Mouse (Mus musculus): Measurements from ENCODE around the gene Mul1. TPM values are rescaled to one million over a fixed set of nuclear protein-coding genes. Genes with fewer than 3 reads are reported as not detected.
A peak's percentile ranks its signal among the peaks of the same experiment; 100 is the strongest.

Mul1 gene
- polyA plus RNA-seq, 1 experiment from 2014 or later: 15.3 TPM

- H3K4me3 ChIP-seq (ENCODE audit: low read depth, low read length): no peak overlapping the region
- no peaks in the 10 kb centered on the region for H3K9me3 ChIP-seq (ENCODE audit: control insufficient read depth, low read length)
- no peak overlapping the region for H3K27ac ChIP-seq (ENCODE audit: low read depth, low read length)
- ATAC-seq (ENCODE audit: low read depth): no peak
- no peaks in the 10 kb centered on the region for H3K27me3 ChIP-seq (ENCODE audit: control insufficient read depth, insufficient read depth, low read length)
- H3K4me2 ChIP-seq (ENCODE audit: low read depth, low read length): no peak overlapping the region
- 42% methylated on average over 3 of the region's 3 CpGs for WGBS
- no peak overlapping the region for H3K9ac ChIP-seq (replicated peaks; ENCODE audit: low read depth, low read length)
- no peaks in the 10 kb centered on the region for H3K36me3 ChIP-seq (ENCODE audit: control insufficient read depth, insufficient read depth, low read length)
- no peaks in the 10 kb centered on the region for H3K4me1 ChIP-seq (ENCODE audit: control insufficient read depth, insufficient read depth, low read length)
Observed at GRCm38 (mm10) chr4:138429778-138430177, 4.7 kb upstream of the Mul1 start.

- Histone ChIP-seq H3K9me3 (ENCODE audit: control insufficient read depth, low read length) (no peaks in the 10 kb centered on the region), H3K4me1 (ENCODE audit: control insufficient read depth, insufficient read depth, low read length) (peaks cover 10% of the 10 kb centered on the region), H3K9ac (replicated peaks; ENCODE audit: low read depth, low read length) (no peak overlapping the region), H3K27ac (ENCODE audit: low read depth, low read length) (no peak overlapping the region), H3K4me3 (ENCODE audit: low read depth, low read length) (no peak overlapping the region), H3K36me3 (ENCODE audit: control insufficient read depth, insufficient read depth, low read length) (no peaks in the 10 kb centered on the region), H3K27me3 (ENCODE audit: control insufficient read depth, insufficient read depth, low read length) (no peaks in the 10 kb centered on the region), H3K4me2 (ENCODE audit: low read depth, low read length) (no peak overlapping the region)
- 52% methylated on average over 8 of the region's 8 CpGs for WGBS
- ATAC-seq (ENCODE audit: low read depth): no peak
Observed at GRCm38 (mm10) chr4:138431340-138431739, 3.1 kb upstream of the Mul1 start.

- H3K9ac ChIP-seq (replicated peaks; ENCODE audit: low read depth, low read length): no peak overlapping the region
- 68% methylated on average over 3 of the region's 3 CpGs for WGBS
- ATAC-seq (ENCODE audit: low read depth): no peak
- no peak overlapping the region for H3K4me2 ChIP-seq (ENCODE audit: low read depth, low read length)
- H3K27ac ChIP-seq (ENCODE audit: low read depth, low read length): no peak overlapping the region
- no peak overlapping the region for H3K4me3 ChIP-seq (ENCODE audit: low read depth, low read length)
- peaks cover 38% of the 10 kb centered on the region for H3K36me3 ChIP-seq (ENCODE audit: control insufficient read depth, insufficient read depth, low read length)
- H3K27me3 ChIP-seq (ENCODE audit: control insufficient read depth, insufficient read depth, low read length): no peaks in the 10 kb centered on the region
- no peaks in the 10 kb centered on the region for H3K9me3 ChIP-seq (ENCODE audit: control insufficient read depth, low read length)
- H3K4me1 ChIP-seq (ENCODE audit: control insufficient read depth, insufficient read depth, low read length): peaks cover 10% of the 10 kb centered on the region
Observed at GRCm38 (mm10) chr4:138440062-138440461, 5.6 kb downstream of the Mul1 start.

GRCm38 (mm10) chr4:138444941-138445340 lies 10.5 kb downstream of the Mul1 start:
- Histone ChIP-seq H3K4me1 (ENCODE audit: control insufficient read depth, insufficient read depth, low read length) (peaks cover 19% of the 10 kb centered on the region), H3K9ac (replicated peaks; ENCODE audit: low read depth, low read length) (no peak overlapping the region), H3K4me2 (ENCODE audit: low read depth, low read length) (no peak overlapping the region), H3K27me3 (ENCODE audit: control insufficient read depth, insufficient read depth, low read length) (no peaks in the 10 kb centered on the region), H3K36me3 (ENCODE audit: control insufficient read depth, insufficient read depth, low read length) (peaks cover 15% of the 10 kb centered on the region), H3K4me3 (ENCODE audit: low read depth, low read length) (no peak overlapping the region), H3K27ac (ENCODE audit: low read depth, low read length) (no peak overlapping the region), H3K9me3 (ENCODE audit: control insufficient read depth, low read length) (no peaks in the 10 kb centered on the region)
- WGBS: 5% methylated on average over 5 of the region's 5 CpGs
- no peak for ATAC-seq (ENCODE audit: low read depth)

GRCm38 (mm10) chr4:138446981-138447380 lies 12.5 kb downstream of the Mul1 start:
- Histone ChIP-seq H3K4me3 (ENCODE audit: low read depth, low read length) (no peak overlapping the region), H3K36me3 (ENCODE audit: control insufficient read depth, insufficient read depth, low read length) (no peaks in the 10 kb centered on the region), H3K27ac (ENCODE audit: low read depth, low read length) (peak overlapping the region; percentile 89), H3K4me2 (ENCODE audit: low read depth, low read length) (peak overlapping the region; percentile 23; the same call in 1 of the 2 replicates), H3K9ac (replicated peaks; ENCODE audit: low read depth, low read length) (no peak overlapping the region), H3K9me3 (ENCODE audit: control insufficient read depth, low read length) (no peaks in the 10 kb centered on the region), H3K4me1 (ENCODE audit: control insufficient read depth, insufficient read depth, low read length) (peaks cover 19% of the 10 kb centered on the region), H3K27me3 (ENCODE audit: control insufficient read depth, insufficient read depth, low read length) (no peaks in the 10 kb centered on the region)
- peak; percentile 80 for ATAC-seq (ENCODE audit: low read depth)
- 9% methylated on average over 13 of the region's 13 CpGs for WGBS

GRCm38 (mm10) chr4:138447387-138447786 lies 12.9 kb downstream of the Mul1 start:
- Histone ChIP-seq H3K9me3 (ENCODE audit: control insufficient read depth, low read length) (no peaks in the 10 kb centered on the region), H3K4me1 (ENCODE audit: control insufficient read depth, insufficient read depth, low read length) (peaks cover 19% of the 10 kb centered on the region), H3K4me3 (ENCODE audit: low read depth, low read length) (no peak overlapping the region), H3K27me3 (ENCODE audit: control insufficient read depth, insufficient read depth, low read length) (no peaks in the 10 kb centered on the region), H3K4me2 (ENCODE audit: low read depth, low read length) (peak overlapping the region; percentile 23; the same call in 1 of the 2 replicates), H3K27ac (ENCODE audit: low read depth, low read length) (peak overlapping the region; percentile 89), H3K36me3 (ENCODE audit: control insufficient read depth, insufficient read depth, low read length) (no peaks in the 10 kb centered on the region), H3K9ac (replicated peaks; ENCODE audit: low read depth, low read length) (no peak overlapping the region; the same call in 1 of the 2 replicates)
- peak; percentile 76 for ATAC-seq (ENCODE audit: low read depth)
- under 1% methylated on average over 8 of the region's 8 CpGs for WGBS

- peaks cover 21% of the 10 kb centered on the region for H3K4me1 ChIP-seq (ENCODE audit: control insufficient read depth, insufficient read depth, low read length)
- peak overlapping the region; percentile 28; the same call in 1 of the 2 replicates for H3K9ac ChIP-seq (replicated peaks; ENCODE audit: low read depth, low read length)
- H3K27me3 ChIP-seq (ENCODE audit: control insufficient read depth, insufficient read depth, low read length): no peaks in the 10 kb centered on the region
- no peaks in the 10 kb centered on the region for H3K9me3 ChIP-seq (ENCODE audit: control insufficient read depth, low read length)
- H3K4me3 ChIP-seq (ENCODE audit: low read depth, low read length): no peak overlapping the region
- 0 out of 2 replicates have a peak overlapping the region, but pooled peaks have one; percentile 55 for H3K27ac ChIP-seq (ENCODE audit: low read depth, low read length)
- no peak; the same call in 1 of the 2 replicates for ATAC-seq (ENCODE audit: low read depth)
- no peak overlapping the region for H3K4me2 ChIP-seq (ENCODE audit: low read depth, low read length)
- WGBS: 27% methylated on average over 15 of the region's 15 CpGs
- no peaks in the 10 kb centered on the region for H3K36me3 ChIP-seq (ENCODE audit: control insufficient read depth, insufficient read depth, low read length)
Observed at GRCm38 (mm10) chr4:138447827-138448602, 13.5 kb downstream of the Mul1 start.

GRCm38 (mm10) chr4:138448872-138449615 lies 14.6 kb downstream of the Mul1 start:
- Histone ChIP-seq H3K4me1 (ENCODE audit: control insufficient read depth, insufficient read depth, low read length) (peaks cover 30% of the 10 kb centered on the region), H3K9ac (replicated peaks; ENCODE audit: low read depth, low read length) (no peak overlapping the region), H3K4me3 (ENCODE audit: low read depth, low read length) (no peak overlapping the region), H3K4me2 (ENCODE audit: low read depth, low read length) (no peak overlapping the region), H3K9me3 (ENCODE audit: control insufficient read depth, low read length) (no peaks in the 10 kb centered on the region), H3K27ac (ENCODE audit: low read depth, low read length) (no peak overlapping the region), H3K36me3 (ENCODE audit: control insufficient read depth, insufficient read depth, low read length) (no peaks in the 10 kb centered on the region), H3K27me3 (ENCODE audit: control insufficient read depth, insufficient read depth, low read length) (no peaks in the 10 kb centered on the region)
- 54% methylated on average over 7 of the region's 7 CpGs for WGBS
- ATAC-seq (ENCODE audit: low read depth): no peak
